Mouse (Mus musculus) testis, adult 2 months (tissue): ENCODE measurements around the gene Trim15. TPM values are rescaled to one million over a fixed set of nuclear protein-coding genes. Genes with fewer than 3 reads are reported as not detected.

Source experiments
- H3K27ac ChIP-seq: fragments of 200-500 bp; 2 replicates; pipeline ENCODE4 v1.5.1; 2012; ENCODE audit warnings: low read depth, low read length; ENCODE audit not compliant: control insufficient read depth, insufficient read depth
- H3K27me3 ChIP-seq: fragments of 200-500 bp; 2 replicates; pipeline ENCODE4 v1.6.1; 2012; ENCODE audit warnings: mild to moderate bottlenecking, low read length, moderate library complexity; ENCODE audit not compliant: control insufficient read depth, insufficient read depth
- H3K36me3 ChIP-seq: fragments of 200-500 bp; 2 replicates; pipeline ENCODE4 v1.6.1; 2012; ENCODE audit warnings: mild to moderate bottlenecking, low read length; ENCODE audit not compliant: control insufficient read depth, insufficient read depth
- H3K4me1 ChIP-seq: fragments of 200-500 bp; 2 replicates; pipeline ENCODE4 v1.6.1; 2012; ENCODE audit warnings: low read length; ENCODE audit not compliant: control insufficient read depth, insufficient read depth
- H3K4me3 ChIP-seq: fragments of 200-500 bp; 2 replicates; pipeline ENCODE4 v1.5.1; 2012; ENCODE audit warnings: low read depth, mild to moderate bottlenecking, low read length, moderate library complexity, mixed read lengths; ENCODE audit not compliant: control insufficient read depth
- CTCF ChIP-seq: fragments of 200-500 bp; IDR thresholded peaks from 2 replicates; pipeline ENCODE4 v1.5.1; 2012; ENCODE audit warnings: low read depth, mild to moderate bottlenecking, inconsistent platforms, low read length, moderate library complexity; ENCODE audit not compliant: control insufficient read depth, insufficient read depth, insufficient replicate concordance
- POLR2A ChIP-seq: fragments of 200-500 bp; IDR thresholded peaks from 2 replicates; pipeline ENCODE4 v1.6.1; 2012; ENCODE audit warnings: low read depth, mild to moderate bottlenecking, inconsistent platforms, low read length, moderate library complexity; ENCODE audit not compliant: control insufficient read depth
- polyA plus RNA-seq: library from polyadenylated mRNA; depleted of rRNA; stranded (reverse); fragments of >200 nt; gene quantifications from 2 replicates; pipeline ENCODE4 v1.2.3, GENCODE M21; 2012

Gene Trim15
- polyA plus RNA-seq, 1 experiment = not detected

GRCm38 (mm10) chr17:36851200-36851599 is 15.8 kb downstream of the Trim15 start:
- no peaks in the 10 kb centered on the region for H3K27me3 ChIP-seq
- H3K4me1 ChIP-seq = no peaks in the 10 kb centered on the region; the same call in 1 of the 2 replicates
- no peaks in the 10 kb centered on the region for H3K36me3 ChIP-seq
- no peak overlapping the region for H3K27ac ChIP-seq
- TF ChIP-seq POLR2A (no peak), CTCF (no peak)
- no peak overlapping the region for H3K4me3 ChIP-seq

GRCm38 (mm10) chr17:36849992-36850391 is 17.0 kb downstream of the Trim15 start:
- Histone ChIP-seq H3K27me3 (no peaks in the 10 kb centered on the region), H3K36me3 (no peaks in the 10 kb centered on the region), H3K4me3 (no peak overlapping the region), H3K4me1 (no peaks in the 10 kb centered on the region; the same call in 1 of the 2 replicates), H3K27ac (peak overlapping the region; percentile 27; the same call in 1 of the 2 replicates)
- no peak for TF ChIP-seq CTCF

DNA sequence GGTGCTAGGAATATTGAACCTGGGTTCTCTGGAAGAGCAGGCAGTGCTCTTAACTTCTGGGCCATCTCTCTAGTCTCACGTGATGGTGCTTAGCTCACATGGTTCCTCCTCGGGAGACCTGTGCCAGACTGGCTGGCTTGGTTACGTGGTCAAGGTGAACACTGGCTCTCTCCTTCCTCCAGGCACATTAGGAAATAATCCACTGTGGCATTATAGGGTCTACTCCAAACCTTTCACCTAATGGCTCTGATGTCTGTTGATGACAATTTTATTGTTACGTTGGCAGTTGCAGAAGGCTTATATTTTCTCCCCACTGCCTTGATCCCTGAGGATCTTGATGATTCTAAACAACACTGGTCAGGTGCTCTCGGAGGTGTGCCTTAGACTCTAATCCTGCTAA is 18.1 kb downstream of the Trim15 start:
- Histone ChIP-seq H3K36me3 (no peaks in the 10 kb centered on the region), H3K27me3 (no peaks in the 10 kb centered on the region), H3K4me3 (no peak overlapping the region), H3K4me1 (no peaks in the 10 kb centered on the region; the same call in 1 of the 2 replicates), H3K27ac (no peak overlapping the region)
- TF ChIP-seq POLR2A = no peak

DNA sequence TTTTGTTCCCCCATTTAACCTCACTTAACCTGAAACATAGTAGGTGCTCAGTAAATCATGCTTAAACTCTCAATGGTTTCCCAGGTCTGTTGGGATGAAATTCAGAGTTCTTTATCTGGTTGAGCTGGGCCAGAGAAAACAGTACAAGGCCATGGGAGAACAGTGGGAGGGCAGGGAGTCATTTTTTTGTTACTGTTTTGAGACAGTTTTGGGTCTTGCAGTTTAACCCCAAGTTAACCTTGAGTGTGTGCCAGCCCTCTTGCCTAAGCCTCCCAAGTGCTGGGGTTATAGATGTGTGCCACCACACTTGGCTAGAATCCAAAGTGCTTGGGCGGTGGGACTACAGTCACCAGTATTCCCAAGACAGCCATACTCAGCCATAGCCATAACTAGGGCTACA is 22.3 kb downstream of the Trim15 start:
- H3K4me1 ChIP-seq = no peaks in the 10 kb centered on the region; the same call in 1 of the 2 replicates
- no peak overlapping the region for H3K4me3 ChIP-seq
- H3K36me3 ChIP-seq = no peaks in the 10 kb centered on the region
- TF ChIP-seq POLR2A (no peak), CTCF (no peak)
- no peak overlapping the region; the same call in 1 of the 2 replicates for H3K27ac ChIP-seq
- no peaks in the 10 kb centered on the region for H3K27me3 ChIP-seq

GRCm38 (mm10) chr17:36844286-36844719 is 22.7 kb downstream of the Trim15 start:
- Histone ChIP-seq H3K27me3 (no peaks in the 10 kb centered on the region), H3K27ac (peak overlapping the region; percentile 36), H3K36me3 (no peaks in the 10 kb centered on the region), H3K4me1 (no peaks in the 10 kb centered on the region; the same call in 1 of the 2 replicates), H3K4me3 (no peak overlapping the region)
- TF ChIP-seq POLR2A = no peak
- no peak for TF ChIP-seq CTCF

GRCm38 (mm10) chr17:36843696-36844095 is 23.3 kb downstream of the Trim15 start:
- Histone ChIP-seq H3K4me1 (no peaks in the 10 kb centered on the region; the same call in 1 of the 2 replicates), H3K27ac (peak overlapping the region; percentile 37; the same call in 1 of the 2 replicates), H3K27me3 (no peaks in the 10 kb centered on the region), H3K4me3 (no peak overlapping the region), H3K36me3 (no peaks in the 10 kb centered on the region)
- TF ChIP-seq POLR2A (no peak), CTCF (no peak)

DNA sequence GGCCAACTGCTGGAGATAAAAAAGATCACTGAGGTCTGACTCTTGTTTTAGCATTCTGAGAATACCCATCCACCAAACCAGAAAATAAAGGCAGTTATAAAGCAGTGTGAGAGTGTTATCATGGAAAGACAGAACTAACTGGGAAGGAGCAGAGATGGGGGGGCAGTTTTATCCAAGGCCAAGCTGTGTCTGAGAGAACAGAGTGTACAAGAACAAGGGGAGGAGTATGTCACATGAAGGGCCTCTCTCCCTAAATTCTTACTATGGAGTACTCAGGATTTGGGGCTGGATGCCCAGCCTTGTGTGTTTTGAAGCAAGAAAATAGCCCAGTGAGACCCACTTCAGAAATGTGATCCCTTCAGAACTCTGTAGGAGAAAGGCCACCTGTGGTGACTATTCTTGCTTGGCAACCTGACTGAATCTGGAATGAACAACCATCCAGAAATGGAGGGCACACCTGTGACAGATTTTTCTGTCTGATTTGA is 26.0 kb downstream of the Trim15 start:
- H3K4me1 ChIP-seq = peaks cover 4% of the 10 kb centered on the region

DNA sequence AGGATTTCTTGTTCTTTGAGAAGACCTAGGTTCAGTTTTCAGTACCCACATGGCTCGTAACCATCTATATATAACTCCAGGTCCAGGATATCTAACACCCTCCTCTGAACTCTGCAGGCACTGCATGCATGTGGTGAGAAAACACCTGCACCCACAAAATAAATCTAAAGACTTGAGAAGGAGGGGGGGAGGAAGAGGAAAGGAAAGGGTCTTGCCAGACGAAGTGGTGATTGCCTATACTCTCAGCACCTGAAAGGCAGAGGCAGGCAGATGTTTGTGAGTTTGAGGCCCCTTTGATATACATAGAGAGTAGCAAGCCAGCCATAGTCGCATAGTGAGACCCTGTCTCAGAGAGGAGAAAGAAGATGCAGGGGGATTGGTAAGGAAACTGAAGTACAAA is 27.1 kb downstream of the Trim15 start:
- TF ChIP-seq CTCF (no peak), POLR2A (no peak)
- Histone ChIP-seq H3K4me1 (peaks cover 6% of the 10 kb centered on the region), H3K27me3 (no peaks in the 10 kb centered on the region), H3K36me3 (no peaks in the 10 kb centered on the region), H3K27ac (no peak overlapping the region; the same call in 1 of the 2 replicates), H3K4me3 (no peak overlapping the region)

More for the DNA sequence above, 26.0 kb downstream of the Trim15 start:
- TF ChIP-seq POLR2A (no peak), CTCF (no peak)
- Histone ChIP-seq H3K36me3 (no peaks in the 10 kb centered on the region), H3K4me3 (no peak overlapping the region), H3K27me3 (no peaks in the 10 kb centered on the region), H3K27ac (peak overlapping the region; percentile 84)
